Mouse (Mus musculus) layer of hippocampus, postnatal 14 days (tissue): ENCODE data around the gene Six5. TPM values are rescaled to one million over a fixed set of nuclear protein-coding genes. Genes with fewer than 3 reads are reported as not detected.
"Not testable (repeated sequence)": the region's sequence is repeated elsewhere in the genome, so short reads cannot be mapped to it uniquely, and the experiment has no call there.

Experiments used
- DNase-seq, 2 experiments: peaks; one replicate each; pipeline ENCODE4 v3.0.0; 2021 to 2022; ENCODE audit warnings: low spot score in 2 of 2, mixed read lengths in 1 of 2
- long read RNA-seq, 2 experiments: library from polyadenylated mRNA; stranded (forward); transcript quantifications; one replicate each; pipeline ENCODE4 v2.0.0; 2021
- total RNA-seq, 2 experiments: library from RNA; stranded (reverse); gene quantifications; 2 replicates each; pipeline ENCODE4 v1.2.3; 2021

Six5 gene
- 1 to 10 TPM; 2.1 to 2.7 TPM for total RNA-seq
- long read RNA-seq, experiment 1, partial matches to known transcripts, result 0 of 1 reads
- long read RNA-seq, experiment 1, other reads (novel, unspliced or antisense), result 1 of 1 reads
- long read RNA-seq, experiment 2, result 0 reads

- DNase-seq, result no peak
Measured at GRCm38 (mm10) chr7:19094471-19094825, at the start of gene Six5. Gene Six5 (plus strand): TSS chr7:19094594.

- no peak for DNase-seq
Measured at GRCm38 (mm10) chr7:19044616-19045015, 49.8 kb upstream of the Six5 start.

- DNase-seq, result no peak
Measured at GRCm38 (mm10) chr7:19046286-19047069, 47.9 kb upstream of the Six5 start.

- DNase-seq, result no peak
Measured at GRCm38 (mm10) chr7:19048006-19048527, 46.3 kb upstream of the Six5 start.

- no peak for DNase-seq
Measured at GRCm38 (mm10) chr7:19049252-19049651, 45.1 kb upstream of the Six5 start.

GRCm38 (mm10) chr7:19050172-19050571 is 44.2 kb upstream of the Six5 start:
- no peak for DNase-seq

- DNase-seq, result no peak
Measured at GRCm38 (mm10) chr7:19051161-19051560, 43.2 kb upstream of the Six5 start.

GRCm38 (mm10) chr7:19052345-19053135 is 41.9 kb upstream of the Six5 start:
- DNase-seq, result peak; percentile 42 to 77

- DNase-seq, result no peak
Measured at GRCm38 (mm10) chr7:19053136-19053532, 41.3 kb upstream of the Six5 start.

- DNase-seq, result peak; percentile 45 to 53
Measured at GRCm38 (mm10) chr7:19054047-19054776, 40.2 kb upstream of the Six5 start, which contains the start of gene Rsph6a. Gene Rsph6a (plus strand): TSS chr7:19054690.

- DNase-seq, result no peak
Measured at GRCm38 (mm10) chr7:19054777-19055076, 39.7 kb upstream of the Six5 start.

- no peak for DNase-seq
Measured at GRCm38 (mm10) chr7:19055108-19055507, 39.3 kb upstream of the Six5 start.

- no peak for DNase-seq
Measured at GRCm38 (mm10) chr7:19057405-19057804, 37.0 kb upstream of the Six5 start.

- no peak for DNase-seq
Measured at GRCm38 (mm10) chr7:19065896-19066295, 28.5 kb upstream of the Six5 start.

- no peak for DNase-seq
Measured at GRCm38 (mm10) chr7:19067063-19067462, 27.3 kb upstream of the Six5 start.

GRCm38 (mm10) chr7:19067935-19068334 is 26.5 kb upstream of the Six5 start:
- no peak for DNase-seq

GRCm38 (mm10) chr7:19068707-19069106 is 25.7 kb upstream of the Six5 start:
- peak in 1 of 2 experiments; percentile 67 for DNase-seq

- DNase-seq, result no peak
Measured at GRCm38 (mm10) chr7:19069500-19069899, 24.9 kb upstream of the Six5 start.

GRCm38 (mm10) chr7:19071024-19071423 is 23.4 kb upstream of the Six5 start:
- not testable (repeated sequence) for DNase-seq

GRCm38 (mm10) chr7:19073504-19073903 is 20.9 kb upstream of the Six5 start:
- no peak for DNase-seq

GRCm38 (mm10) chr7:19074494-19074893 is 19.9 kb upstream of the Six5 start:
- no peak for DNase-seq
